Mouse (Mus musculus): ENCODE results near the gene Atp5s. TPM values are rescaled to one million over a fixed set of nuclear protein-coding genes. Genes with fewer than 3 reads are reported as not detected.

Gene Atp5s
- polyA plus RNA-seq, 1 experiment = 13.3 TPM

- Histone ChIP-seq H3K27me3 (ENCODE audit: control insufficient read depth, insufficient read depth, low read length) (no peaks in the 10 kb centered on the region), H3K4me3 (ENCODE audit: control insufficient read depth, insufficient read depth, low read length) (no peak overlapping the region), H3K27ac (ENCODE audit: control insufficient read depth, insufficient read depth, low read length) (no peak overlapping the region), H3K4me1 (replicated peaks; ENCODE audit: control insufficient read depth, insufficient read depth, low read length) (no peaks in the 10 kb centered on the region), H3K36me3 (ENCODE audit: control insufficient read depth, insufficient read depth, low read length) (no peaks in the 10 kb centered on the region)
- TF ChIP-seq POLR2A (IDR thresholded peaks at IDR 0.05; ENCODE audit: control insufficient read depth, extremely low read depth, insufficient read depth, low read length, poor library complexity) (no peak), CTCF (IDR thresholded peaks at IDR 0.05; ENCODE audit: borderline replicate concordance, control insufficient read depth, extremely low read depth, insufficient read depth, low read length, poor library complexity) (no peak)
- 72% methylated on average over 10 of the region's 10 CpGs for WGBS
- no peak for DNase-seq
These were observed 27.2 kb downstream of the Atp5s start for GRCm38 (mm10) chr12:69751864-69752341.

- no peaks in the 10 kb centered on the region for H3K36me3 ChIP-seq (ENCODE audit: control insufficient read depth, insufficient read depth, low read length)
- TF ChIP-seq CTCF (IDR thresholded peaks at IDR 0.05; ENCODE audit: borderline replicate concordance, control insufficient read depth, extremely low read depth, insufficient read depth, low read length, poor library complexity) (no peak), POLR2A (IDR thresholded peaks at IDR 0.05; ENCODE audit: control insufficient read depth, extremely low read depth, insufficient read depth, low read length, poor library complexity) (no peak)
- H3K4me3 ChIP-seq (ENCODE audit: control insufficient read depth, insufficient read depth, low read length) = no peak overlapping the region
- DNase-seq = no peak
- peaks cover 2% of the 10 kb centered on the region; the same call in 1 of the 2 replicates for H3K4me1 ChIP-seq (replicated peaks; ENCODE audit: control insufficient read depth, insufficient read depth, low read length)
- H3K27me3 ChIP-seq (ENCODE audit: control insufficient read depth, insufficient read depth, low read length) = no peaks in the 10 kb centered on the region; the same call in 1 of the 2 replicates
- H3K27ac ChIP-seq (ENCODE audit: control insufficient read depth, insufficient read depth, low read length) = no peak overlapping the region
- 79% methylated on average over 5 of the region's 5 CpGs for WGBS
These were observed 29.2 kb downstream of the Atp5s start for GRCm38 (mm10) chr12:69753936-69754335.

- Histone ChIP-seq H3K36me3 (ENCODE audit: control insufficient read depth, insufficient read depth, low read length) (no peaks in the 10 kb centered on the region), H3K27ac (ENCODE audit: control insufficient read depth, insufficient read depth, low read length) (no peak overlapping the region), H3K4me1 (replicated peaks; ENCODE audit: control insufficient read depth, insufficient read depth, low read length) (peaks cover 2% of the 10 kb centered on the region; the same call in 1 of the 2 replicates), H3K4me3 (ENCODE audit: control insufficient read depth, insufficient read depth, low read length) (no peak overlapping the region), H3K27me3 (ENCODE audit: control insufficient read depth, insufficient read depth, low read length) (no peaks in the 10 kb centered on the region; the same call in 1 of the 2 replicates)
- TF ChIP-seq CTCF (IDR thresholded peaks at IDR 0.05; ENCODE audit: borderline replicate concordance, control insufficient read depth, extremely low read depth, insufficient read depth, low read length, poor library complexity) (no peak), POLR2A (IDR thresholded peaks at IDR 0.05; ENCODE audit: control insufficient read depth, extremely low read depth, insufficient read depth, low read length, poor library complexity) (no peak)
- WGBS = 90% methylated on average over 5 of the region's 5 CpGs
- no peak for DNase-seq
These were observed 31.3 kb downstream of the Atp5s start for GRCm38 (mm10) chr12:69756015-69756414.

GRCm38 (mm10) chr12:69757418-69758141, 32.8 kb downstream of the Atp5s start:
- 22% methylated on average over 22 of the region's 22 CpGs for WGBS

GRCm38 (mm10) chr12:69758221-69759185, 33.8 kb downstream of the Atp5s start:
- Histone ChIP-seq H3K4me3 (ENCODE audit: control insufficient read depth, insufficient read depth, low read length) (no peak overlapping the region), H3K4me1 (replicated peaks; ENCODE audit: control insufficient read depth, insufficient read depth, low read length) (peaks cover 2% of the 10 kb centered on the region; the same call in 1 of the 2 replicates), H3K27ac (ENCODE audit: control insufficient read depth, insufficient read depth, low read length) (no peak overlapping the region), H3K36me3 (ENCODE audit: control insufficient read depth, insufficient read depth, low read length) (no peaks in the 10 kb centered on the region), H3K27me3 (ENCODE audit: control insufficient read depth, insufficient read depth, low read length) (no peaks in the 10 kb centered on the region; the same call in 1 of the 2 replicates)
- WGBS = 31% methylated on average over 22 of the region's 22 CpGs
- no peak for TF ChIP-seq POLR2A (IDR thresholded peaks at IDR 0.05; ENCODE audit: control insufficient read depth, extremely low read depth, insufficient read depth, low read length, poor library complexity)
- TF ChIP-seq CTCF (IDR thresholded peaks at IDR 0.05; ENCODE audit: borderline replicate concordance, control insufficient read depth, extremely low read depth, insufficient read depth, low read length, poor library complexity) = no peak
- DNase-seq = no peak

More at GRCm38 (mm10) chr12:69757418-69758141, 32.8 kb downstream of the Atp5s start:
- Histone ChIP-seq H3K27ac (ENCODE audit: control insufficient read depth, insufficient read depth, low read length) (no peak overlapping the region), H3K27me3 (ENCODE audit: control insufficient read depth, insufficient read depth, low read length) (no peaks in the 10 kb centered on the region; the same call in 1 of the 2 replicates), H3K4me3 (ENCODE audit: control insufficient read depth, insufficient read depth, low read length) (no peak overlapping the region), H3K4me1 (replicated peaks; ENCODE audit: control insufficient read depth, insufficient read depth, low read length) (peaks cover 2% of the 10 kb centered on the region; the same call in 1 of the 2 replicates), H3K36me3 (ENCODE audit: control insufficient read depth, insufficient read depth, low read length) (no peaks in the 10 kb centered on the region)
- TF ChIP-seq POLR2A (IDR thresholded peaks at IDR 0.05; ENCODE audit: control insufficient read depth, extremely low read depth, insufficient read depth, low read length, poor library complexity) (no peak), CTCF (IDR thresholded peaks at IDR 0.05; ENCODE audit: borderline replicate concordance, control insufficient read depth, extremely low read depth, insufficient read depth, low read length, poor library complexity) (peak; percentile 84; the same call in 1 of the 2 replicates)
- DNase-seq = peak; percentile 71
